ENCODE assay signal across 10 mouse cellular contexts in genomic region chr9:124128379-124128778, GRCm38 (mm10). TPM values are rescaled to one million over a fixed set of nuclear protein-coding genes. Genes with fewer than 3 reads are reported as not detected.
DNase-seq lines count a peak whose midpoint lies in the region; ATAC-seq and TF ChIP-seq lines count a peak whose summit lies in the region.
"Had no signal": no experiment of that assay in that cellular context is flagged by ENCODE, and none has a peak within 500 bp of the region (broad histone marks: within the 10 kb centered on the region; RNA-seq: fewer than 3 reads in every experiment).

No protein-coding gene starts in this region.

- no peak overlapping the region for H3K4me2 ChIP-seq in kidney, embryonic 16.5 days (replicated peaks; ENCODE audit: low read depth, low read length)
- H3K4me2 ChIP-seq in midbrain, embryonic 14.5 days (ENCODE audit: low read length) = no peak overlapping the region
- H3K4me2 ChIP-seq: embryonic facial prominence, embryonic 15.5 days had no signal

- intact Hi-C loops in left cerebral cortex, postnatal 25 days (cut with DNase I) = loop anchor here (2.0 kb wide), 1 partner anchor 144 kb away; no protein-coding TSS in a partner anchor

- no peaks in the 10 kb centered on the region for H3K4me1 ChIP-seq in kidney, embryonic 16.5 days (ENCODE audit: insufficient read depth, low read length)
- H3K4me1 ChIP-seq in ES-E14 (ENCODE audit: control insufficient read depth in 2 of 2, insufficient read depth in 2 of 2, low read length in 2 of 2, poor library complexity in 1 of 2) = no peaks in the 10 kb centered on the region
- no peaks in the 10 kb centered on the region for H3K4me1 ChIP-seq in midbrain, embryonic 14.5 days (ENCODE audit: control insufficient read depth, insufficient read depth, low read length)
- H3K4me1 ChIP-seq: embryonic facial prominence, embryonic 15.5 days had no signal

- no peak overlapping the region for H3K4me3 ChIP-seq in kidney, embryonic 16.5 days (ENCODE audit: low read length)
- no peak overlapping the region for H3K4me3 ChIP-seq in ES-E14 (ENCODE audit: insufficient read depth in 1 of 2, low read depth in 1 of 2, low read length in 2 of 2, poor library complexity in 1 of 2, severe bottlenecking in 1 of 2)
- no peak overlapping the region for H3K4me3 ChIP-seq in midbrain, embryonic 14.5 days (replicated peaks; ENCODE audit: low read depth, low read length)
- H3K4me3 ChIP-seq: embryonic facial prominence, embryonic 15.5 days; megakaryocyte, embryonic 14.5 days had no signal

- DNase-seq in kidney, adult 11 months = peak; percentile 12
- peak; percentile 20 for DNase-seq in ES-E14 (ENCODE audit: low read depth, low spot score)
- peak; percentile 15 for DNase-seq in cerebellum, adult 9-10 months
- peak; percentile 69 to 71 for DNase-seq in left cerebral cortex, postnatal 25 days (ENCODE audit: low spot score in 2 of 2)
- peak; percentile 87 for DNase-seq in midbrain, embryonic 14.5 days
- no peak for DNase-seq in gastrocnemius, postnatal 10 days

- no peak overlapping the region for H3K9ac ChIP-seq in kidney, embryonic 16.5 days (replicated peaks; ENCODE audit: low read length)
- H3K9ac ChIP-seq in ES-E14 (ENCODE audit: insufficient read depth, low read depth, low read length, poor library complexity, severe bottlenecking) = no peak overlapping the region
- no peak overlapping the region for H3K9ac ChIP-seq in midbrain, embryonic 14.5 days (replicated peaks; ENCODE audit: low read length)
- H3K9ac ChIP-seq: embryonic facial prominence, embryonic 15.5 days had no signal

- in situ Hi-C loops in ES-E14 (cut with MboI; ENCODE audit: low sequenced_read_pairs in 2 of 2, unreplicated experiment in 2 of 2) = no loop called here

- WGBS in kidney, embryonic 16.5 days = 3% methylated on average over 1 of the region's 1 CpGs
- 0% methylated on average over 1 of the region's 1 CpGs for WGBS in midbrain, embryonic 14.5 days

- H3K9me3 ChIP-seq in kidney, embryonic 16.5 days (ENCODE audit: low read length) = no peaks in the 10 kb centered on the region
- H3K9me3 ChIP-seq in ES-E14 (ENCODE audit: control insufficient read depth, insufficient read depth, low read depth, low read length) = no peaks in the 10 kb centered on the region
- H3K9me3 ChIP-seq in midbrain, embryonic 14.5 days (ENCODE audit: control insufficient read depth, low read length) = no peaks in the 10 kb centered on the region
- H3K9me3 ChIP-seq: embryonic facial prominence, embryonic 15.5 days; megakaryocyte, embryonic 14.5 days had no signal

- H3K36me3 ChIP-seq in kidney, embryonic 16.5 days (ENCODE audit: insufficient read depth, low read length) = no peaks in the 10 kb centered on the region
- H3K36me3 ChIP-seq in ES-E14 (ENCODE audit: control insufficient read depth, insufficient read depth, low read length, poor library complexity, severe bottlenecking) = no peaks in the 10 kb centered on the region
- no peaks in the 10 kb centered on the region for H3K36me3 ChIP-seq in midbrain, embryonic 14.5 days (ENCODE audit: control insufficient read depth, insufficient read depth, low read length)
- H3K36me3 ChIP-seq: embryonic facial prominence, embryonic 15.5 days had no signal

- ATAC-seq in kidney, embryonic 16.5 days (ENCODE audit: low FRiP score, low TSS enrichment) = no peak
- peak; percentile 59 to 69; a peak in 2 of 4 replicates for ATAC-seq in hematopoietic stem cell, adult 5-6 weeks (replicated peaks in 1 of 2; ENCODE audit: insufficient read depth in 1 of 2, low FRiP score in 2 of 2, low TSS enrichment in 1 of 2, low read depth in 1 of 2, poor library complexity in 2 of 2, severe bottlenecking in 2 of 2)
- no peak for ATAC-seq in midbrain, embryonic 14.5 days (ENCODE audit: low FRiP score, low TSS enrichment)

- H3K27ac ChIP-seq in kidney, embryonic 16.5 days (ENCODE audit: low read length) = no peak overlapping the region
- H3K27ac ChIP-seq in ES-E14 (ENCODE audit: insufficient read depth, low read depth, low read length, poor library complexity, severe bottlenecking) = no peak overlapping the region
- no peak overlapping the region for H3K27ac ChIP-seq in midbrain, embryonic 14.5 days (replicated peaks; ENCODE audit: low read depth, low read length)
- H3K27ac ChIP-seq: embryonic facial prominence, embryonic 15.5 days had no signal

- H3K27me3 ChIP-seq in kidney, embryonic 16.5 days (ENCODE audit: insufficient read depth, low read length) = no peaks in the 10 kb centered on the region
- no peaks in the 10 kb centered on the region for H3K27me3 ChIP-seq in midbrain, embryonic 14.5 days (ENCODE audit: control insufficient read depth, insufficient read depth, low read length)
- H3K27me3 ChIP-seq: embryonic facial prominence, embryonic 15.5 days; megakaryocyte, embryonic 14.5 days had no signal

TF ChIP-seq in ES-E14, 5 proteins besides CTCF, POLR2A, EP300 and RAD21:
- no peak for TF ChIP-seq CHD2 (IDR thresholded peaks at IDR 0.05; ENCODE audit: low read depth, low read length)
- peak; percentile 58; the same call in 1 of the 2 replicates for TF ChIP-seq ZC3H11A (IDR thresholded peaks at IDR 0.05; ENCODE audit: borderline replicate concordance, low read depth, low read length)

RNA-seq across cellular contexts. Expression of gene Ccr5, which starts 7.0 kb away (rescaled TPM):
- 0.21 and 0.79 TPM in 2 replicates for polyA plus RNA-seq in kidney, embryonic 16.5 days (2015; fragmentation: Nextera tagmentation; extraction: Ambion mirVana)
- not detected in 2 replicates for total RNA-seq in ES-E14 (2012; rRNA removed)
- 0.84 and 3.2 TPM in 2 replicates for total RNA-seq in hematopoietic stem cell, adult 5-6 weeks (2017)
- 1 to 10 TPM; 7.5 to 9.1 TPM for total RNA-seq in left cerebral cortex, postnatal 25 days (2021)
- polyA plus RNA-seq in midbrain, embryonic 14.5 days (2014; fragmentation: Nextera tagmentation; extraction: Ambion mirVana) = 0.39 and 1.3 TPM in 2 replicates
- total RNA-seq in gastrocnemius, postnatal 10 days (2021) = 1 to 10 TPM in 1 of 2 experiments, under 1 TPM in 1; 0.05 to 1.7 TPM

RNA-seq across cellular contexts. Expression of gene Ccr2, which starts 26.6 kb away (rescaled TPM):
- 1.4 and 2.3 TPM in 2 replicates for polyA plus RNA-seq in kidney, embryonic 16.5 days (2015; fragmentation: Nextera tagmentation; extraction: Ambion mirVana)
- total RNA-seq in ES-E14 (2012; rRNA removed) = not detected in 2 replicates
- 11.8 and 23.4 TPM in 2 replicates for total RNA-seq in hematopoietic stem cell, adult 5-6 weeks (2017)
- under 1 TPM; 0.14 to 0.21 TPM for total RNA-seq in left cerebral cortex, postnatal 25 days (2021)
- 0.54 TPM in 1 of 2 replicates, not detected in the other for polyA plus RNA-seq in midbrain, embryonic 14.5 days (2014; fragmentation: Nextera tagmentation; extraction: Ambion mirVana)
- 1 to 10 TPM in 1 of 2 experiments, under 1 TPM in 1; 0.82 to 1.6 TPM for total RNA-seq in gastrocnemius, postnatal 10 days (2021)

Comparison
In these comparisons a context has a peak if more than half of its experiments do, and no peak if none do; other contexts are left out.
1. ATAC-seq: peak in hematopoietic stem cell, adult 5-6 weeks (2 of 2); none in kidney, embryonic 16.5 days (single experiment) and midbrain, embryonic 14.5 days (single experiment).